Mouse (Mus musculus): ENCODE data around the gene Klf11. TPM values are rescaled to one million over a fixed set of nuclear protein-coding genes. Genes with fewer than 3 reads are reported as not detected.

The Klf11 gene
- polyA plus RNA-seq, 1 experiment from 2014 or later, result 11.2 TPM

GRCm38 (mm10) chr12:24707954-24708823 lies 57.1 kb downstream of the Klf11 start, which contains the start of gene Rrm2:
Gene Rrm2 (plus strand): TSS chr12:24708241.
- H3K4me2 ChIP-seq, result peak within 1 kb of the TSS; percentile 86
- peaks cover 5% of the 10 kb centered on the region; the same call in 1 of the 2 replicates for H3K36me3 ChIP-seq
- H3K9ac ChIP-seq, result peak within 1 kb of the TSS; percentile 75
- H3K27ac ChIP-seq, result peak within 1 kb of the TSS; percentile 79
- no peaks in the 10 kb centered on the region for H3K9me3 ChIP-seq
- H3K4me1 ChIP-seq, result peaks cover 26% of the 10 kb centered on the region
- peak; percentile 88 for ATAC-seq (ENCODE audit: insufficient read depth, low FRiP score, low read depth)
- no peaks in the 10 kb centered on the region for H3K27me3 ChIP-seq (replicated peaks)
- peak within 1 kb of the TSS; percentile 86 for H3K4me3 ChIP-seq (replicated peaks)
- WGBS, result under 1% methylated on average over 83 of the region's 83 CpGs

GRCm38 (mm10) chr12:24708824-24709218 lies 57.7 kb downstream of the Klf11 start:
- WGBS, result under 1% methylated on average over 17 of the region's 17 CpGs
- H3K27ac ChIP-seq, result peak overlapping the region; percentile 79

DNA sequence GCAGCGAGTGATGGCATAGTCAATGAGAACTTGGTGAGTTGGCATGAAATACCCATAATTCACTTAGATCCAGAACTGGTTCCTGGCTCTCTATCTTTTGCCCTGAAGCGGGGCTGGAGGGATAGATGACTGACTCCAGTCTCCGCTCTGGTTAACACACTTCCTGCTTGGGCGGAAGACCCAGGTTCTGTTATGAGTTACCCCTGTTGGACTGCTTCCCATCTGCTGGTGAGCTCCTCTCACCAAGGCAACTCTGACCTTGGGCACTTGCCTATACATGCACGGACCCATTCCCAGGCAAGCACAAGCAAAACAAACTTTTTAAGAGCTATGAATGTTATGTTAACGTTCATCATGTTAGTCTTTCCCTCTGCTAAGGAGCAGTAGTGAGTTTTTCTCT lies 58.3 kb downstream of the Klf11 start:
- H3K36me3 ChIP-seq, result peaks cover 9% of the 10 kb centered on the region; the same call in 1 of the 2 replicates

More at GRCm38 (mm10) chr12:24708824-24709218, 57.7 kb downstream of the Klf11 start:
- Histone ChIP-seq H3K36me3 (peaks cover 5% of the 10 kb centered on the region; the same call in 1 of the 2 replicates), H3K4me1 (peaks cover 26% of the 10 kb centered on the region), H3K27me3 (replicated peaks) (no peaks in the 10 kb centered on the region), H3K9me3 (no peaks in the 10 kb centered on the region), H3K9ac (peak overlapping the region; percentile 75; the same call in 1 of the 2 replicates), H3K4me3 (replicated peaks) (peak overlapping the region; percentile 86), H3K4me2 (peak overlapping the region; percentile 86)
- no peak for ATAC-seq (ENCODE audit: insufficient read depth, low FRiP score, low read depth)

GRCm38 (mm10) chr12:24709831-24710508 lies 58.9 kb downstream of the Klf11 start:
- WGBS, result 32% methylated on average over 5 of the region's 5 CpGs
- H3K9me3 ChIP-seq, result no peaks in the 10 kb centered on the region
- H3K36me3 ChIP-seq, result peaks cover 15% of the 10 kb centered on the region; the same call in 1 of the 2 replicates
- peak overlapping the region; percentile 86 for H3K4me2 ChIP-seq
- no peak overlapping the region for H3K9ac ChIP-seq
- no peaks in the 10 kb centered on the region for H3K27me3 ChIP-seq (replicated peaks)
- H3K27ac ChIP-seq, result 0 out of 2 replicates have a peak overlapping the region, but pooled peaks have one; percentile 33
- H3K4me1 ChIP-seq, result peaks cover 26% of the 10 kb centered on the region
- ATAC-seq (ENCODE audit: insufficient read depth, low FRiP score, low read depth), result no peak
- peak overlapping the region; percentile 86; the same call in 1 of the 2 replicates for H3K4me3 ChIP-seq (replicated peaks)

More for the DNA sequence above, 58.3 kb downstream of the Klf11 start:
- 0 out of 2 replicates have a peak overlapping the region, but pooled peaks have one; percentile 79 for H3K27ac ChIP-seq
- H3K4me1 ChIP-seq, result peaks cover 26% of the 10 kb centered on the region
- peak overlapping the region; percentile 86 for H3K4me2 ChIP-seq
- no peaks in the 10 kb centered on the region for H3K27me3 ChIP-seq (replicated peaks)
- H3K9ac ChIP-seq, result peak overlapping the region; percentile 75; the same call in 1 of the 2 replicates
- 17% methylated on average over 6 of the region's 6 CpGs for WGBS
- no peaks in the 10 kb centered on the region for H3K9me3 ChIP-seq
- no peak for ATAC-seq (ENCODE audit: insufficient read depth, low FRiP score, low read depth)
- H3K4me3 ChIP-seq (replicated peaks), result peak overlapping the region; percentile 86

GRCm38 (mm10) chr12:24710672-24711071 lies 59.6 kb downstream of the Klf11 start:
- Histone ChIP-seq H3K9ac (no peak overlapping the region), H3K4me3 (replicated peaks) (peak overlapping the region; percentile 10; the same call in 1 of the 2 replicates)

More at GRCm38 (mm10) chr12:24710672-24711071, 59.6 kb downstream of the Klf11 start:
- peak overlapping the region; percentile 33; the same call in 1 of the 2 replicates for H3K27ac ChIP-seq
- peaks cover 15% of the 10 kb centered on the region; the same call in 1 of the 2 replicates for H3K36me3 ChIP-seq
- H3K27me3 ChIP-seq (replicated peaks), result no peaks in the 10 kb centered on the region
- H3K4me1 ChIP-seq, result peaks cover 26% of the 10 kb centered on the region
- H3K4me2 ChIP-seq, result peak overlapping the region; percentile 86; the same call in 1 of the 2 replicates
- no peak for ATAC-seq (ENCODE audit: insufficient read depth, low FRiP score, low read depth)
- whole genome bisulfite sequencing, result 54% methylated on average over 5 of the region's 5 CpGs
- no peaks in the 10 kb centered on the region for H3K9me3 ChIP-seq

Other genes with a start within 250 kb of the Klf11 start
- 19.7 and 20.2 TPM in 2 replicates for gene Taf1b, start 152.9 kb upstream of the Klf11 start, polyA plus RNA-seq (2015; fragmentation: Nextera tagmentation; extraction: Ambion mirVana)
- 5.7 and 7.5 TPM in 2 replicates for gene Grhl1, start 79.0 kb upstream of the Klf11 start, polyA plus RNA-seq (2015; fragmentation: Nextera tagmentation; extraction: Ambion mirVana)
- gene Cys1, start 30.5 kb downstream of the Klf11 start, polyA plus RNA-seq (2015; fragmentation: Nextera tagmentation; extraction: Ambion mirVana), result 2.4 and 3.0 TPM in 2 replicates
- gene Rrm2, start 57.0 kb downstream of the Klf11 start, polyA plus RNA-seq (2015; fragmentation: Nextera tagmentation; extraction: Ambion mirVana), result 172 and 175 TPM in 2 replicates
- 40.3 and 42.6 TPM in 2 replicates for gene Mboat2, start 179.6 kb downstream of the Klf11 start, polyA plus RNA-seq (2015; fragmentation: Nextera tagmentation; extraction: Ambion mirVana)